Mouse (Mus musculus) hindbrain, embryonic 11.5 days (tissue): Measurements from ENCODE around the gene Stxbp2. TPM values are rescaled to one million over a fixed set of nuclear protein-coding genes. Genes with fewer than 3 reads are reported as not detected.
A peak's percentile ranks its signal among the peaks of the same experiment; 100 is the strongest.
"Not testable (repeated sequence)": the region's sequence is repeated elsewhere in the genome, so short reads cannot be mapped to it uniquely, and the experiment has no call there.

Experiments used
- ATAC-seq: fragments of 200-750 bp; cut with Nextera tagmentation; 2 replicates; pipeline ENCODE4 v1.8.0; 2017; ENCODE audit warnings: mild to moderate bottlenecking, moderate TSS enrichment, moderate library complexity; ENCODE audit not compliant: low FRiP score
- DNase-seq: peaks from one replicate; pipeline ENCODE4 v3.0.0-alpha.2; 2015; ENCODE audit warnings: low spot score
- H3K27ac ChIP-seq: fragments of 300-500 bp; sonication (generic); 2 replicates; pipeline ENCODE4 v1.5.1; 2014; ENCODE audit warnings: mild to moderate bottlenecking, low read depth, low read length
- H3K27me3 ChIP-seq: fragments of 300-500 bp; sonication (generic); 2 replicates; pipeline ENCODE4 v1.6.1; 2014; ENCODE audit warnings: mild to moderate bottlenecking, low read length, moderate library complexity, mixed read lengths; ENCODE audit not compliant: control insufficient read depth, insufficient read depth
- H3K36me3 ChIP-seq: fragments of 300-500 bp; sonication (generic); 2 replicates; pipeline ENCODE4 v1.6.1; 2014; ENCODE audit warnings: mild to moderate bottlenecking, low read length, moderate library complexity, mixed read lengths; ENCODE audit not compliant: control insufficient read depth, insufficient read depth
- H3K4me1 ChIP-seq: fragments of 300-500 bp; sonication (generic); replicated peaks from 2 replicates; pipeline ENCODE4 v1.6.1; 2014; ENCODE audit warnings: low read length, mixed read lengths; ENCODE audit not compliant: control insufficient read depth, insufficient read depth
- H3K4me2 ChIP-seq: fragments of 300-500 bp; sonication (generic); replicated peaks from 2 replicates; pipeline ENCODE4 v1.6.1; 2014; ENCODE audit warnings: mild to moderate bottlenecking, low read depth, low read length
- H3K4me3 ChIP-seq: fragments of 300-500 bp; sonication (generic); 2 replicates; pipeline ENCODE4 v1.5.1; 2014; ENCODE audit warnings: low read depth, low read length
- H3K9ac ChIP-seq: fragments of 300-500 bp; sonication (generic); 2 replicates; pipeline ENCODE4 v1.6.1; 2014; ENCODE audit warnings: low read depth, low read length
- H3K9me3 ChIP-seq: fragments of 300-500 bp; sonication (generic); 2 replicates; pipeline ENCODE4 v1.6.1; 2016; ENCODE audit warnings: low read length; ENCODE audit not compliant: control insufficient read depth
- WGBS: fragments of 180-500 bp; shearing (Covaris S2); extraction: QIAGEN DNeasy Blood & Tissue Kit; methylation state at CpG from one replicate; pipeline ENCODE4 v1.1.7; 2014; 5-methylcytosine and 5-hydroxymethylcytosine counted together
- polyA plus RNA-seq: library from polyadenylated mRNA; unstranded; fragments of >200 nt; fragmentation: Nextera tagmentation; extraction: Ambion mirVana; gene quantifications from 2 replicates; pipeline ENCODE4 v1.2.1, GENCODE M21; 2014

Gene Stxbp2
- polyA plus RNA-seq: 23.6 and 24.9 TPM in 2 replicates

- Histone ChIP-seq H3K4me3 (peak within 1 kb of the TSS; percentile 52), H3K9ac (peak within 1 kb of the TSS; percentile 55; the same call in 1 of the 2 replicates), H3K4me1 (no peaks in the 10 kb centered on the region), H3K9me3 (no peaks in the 10 kb centered on the region), H3K27me3 (no peaks in the 10 kb centered on the region; the same call in 1 of the 2 replicates), H3K27ac (no peak within 1 kb of the TSS), H3K4me2 (peak within 1 kb of the TSS; percentile 87), H3K36me3 (no peaks in the 10 kb centered on the region)
- peak; percentile 75 for ATAC-seq
- WGBS: 7% methylated on average over 47 of the region's 47 CpGs
- peak; percentile 67 for DNase-seq
These were observed at the start of gene Stxbp2 for GRCm38 (mm10) chr8:3630647-3631477. TSS of gene Stxbp2 (plus strand) at chr8:3630955.

- H3K4me1 ChIP-seq, ATAC-seq, H3K27ac ChIP-seq, H3K4me2 ChIP-seq, H3K9ac ChIP-seq, H3K9me3 ChIP-seq, DNase-seq, H3K36me3 ChIP-seq, H3K27me3 ChIP-seq, H3K4me3 ChIP-seq: not testable (repeated sequence)
- 85% methylated on average over 1 of the region's 3 CpGs for WGBS
These were observed 48.8 kb upstream of the Stxbp2 start for GRCm38 (mm10) chr8:3581961-3582360.

GRCm38 (mm10) chr8:3586452-3586851 lies 44.3 kb upstream of the Stxbp2 start:
- H3K4me3 ChIP-seq: no peak overlapping the region
- DNase-seq (no peak), ATAC-seq (no peak)
- WGBS: 93% methylated on average over 2 of the region's 2 CpGs
- no peaks in the 10 kb centered on the region for H3K9me3 ChIP-seq
- no peaks in the 10 kb centered on the region for H3K27me3 ChIP-seq
- no peak overlapping the region for H3K27ac ChIP-seq
- no peaks in the 10 kb centered on the region for H3K4me1 ChIP-seq
- no peak overlapping the region for H3K4me2 ChIP-seq
- H3K9ac ChIP-seq: no peak overlapping the region
- H3K36me3 ChIP-seq: no peaks in the 10 kb centered on the region

- DNase-seq (no peak), ATAC-seq (no peak)
- Histone ChIP-seq H3K36me3 (no peaks in the 10 kb centered on the region), H3K4me1 (no peaks in the 10 kb centered on the region), H3K9ac (peak within 1 kb of the TSS; percentile 88), H3K27me3 (no peaks in the 10 kb centered on the region), H3K4me3 (peak within 1 kb of the TSS; percentile 85), H3K4me2 (peak within 1 kb of the TSS; percentile 88), H3K27ac (peak within 1 kb of the TSS; percentile 65), H3K9me3 (no peaks in the 10 kb centered on the region)
- 8% methylated on average over 5 of the region's 7 CpGs for WGBS
These were observed 43.8 kb upstream of the Stxbp2 start, which contains the start of gene Camsap3 for GRCm38 (mm10) chr8:3586993-3587390. TSS of gene Camsap3 (plus strand) at chr8:3587293.

GRCm38 (mm10) chr8:3587391-3588257 lies 43.1 kb upstream of the Stxbp2 start:
- Histone ChIP-seq H3K4me2 (peak overlapping the region; percentile 88), H3K36me3 (no peaks in the 10 kb centered on the region), H3K27ac (peak overlapping the region; percentile 65), H3K9ac (peak overlapping the region; percentile 88), H3K4me1 (no peaks in the 10 kb centered on the region), H3K9me3 (no peaks in the 10 kb centered on the region), H3K27me3 (no peaks in the 10 kb centered on the region), H3K4me3 (peak overlapping the region; percentile 85)
- DNase-seq (peak; percentile 73), ATAC-seq (peak; percentile 75)
- under 1% methylated on average over 57 of the region's 77 CpGs for WGBS

GRCm38 (mm10) chr8:3588258-3588633 lies 42.5 kb upstream of the Stxbp2 start:
- peak; percentile 73 for ATAC-seq
- no peaks in the 10 kb centered on the region for H3K4me1 ChIP-seq
- peak; percentile 56 for DNase-seq
- peak overlapping the region; percentile 85 for H3K4me3 ChIP-seq
- H3K4me2 ChIP-seq: peak overlapping the region; percentile 88
- H3K9me3 ChIP-seq: no peaks in the 10 kb centered on the region
- H3K9ac ChIP-seq: peak overlapping the region; percentile 88
- 6% methylated on average over 10 of the region's 11 CpGs for WGBS
- no peaks in the 10 kb centered on the region for H3K27me3 ChIP-seq
- no peaks in the 10 kb centered on the region for H3K36me3 ChIP-seq
- peak overlapping the region; percentile 65; the same call in 1 of the 2 replicates for H3K27ac ChIP-seq

GRCm38 (mm10) chr8:3593470-3593869 lies 37.3 kb upstream of the Stxbp2 start:
- Histone ChIP-seq H3K4me2 (no peak overlapping the region), H3K27ac (no peak overlapping the region), H3K27me3 (no peaks in the 10 kb centered on the region), H3K4me3 (no peak overlapping the region), H3K9ac (no peak overlapping the region), H3K36me3 (no peaks in the 10 kb centered on the region), H3K4me1 (no peaks in the 10 kb centered on the region), H3K9me3 (no peaks in the 10 kb centered on the region)
- DNase-seq (no peak), ATAC-seq (no peak)
- WGBS: 78% methylated on average over 3 of the region's 3 CpGs

GRCm38 (mm10) chr8:3594466-3594865 lies 36.3 kb upstream of the Stxbp2 start:
- DNase-seq (no peak), ATAC-seq (no peak)
- Histone ChIP-seq H3K4me3 (no peak overlapping the region), H3K4me2 (no peak overlapping the region), H3K9me3 (no peaks in the 10 kb centered on the region), H3K4me1 (no peaks in the 10 kb centered on the region), H3K27ac (no peak overlapping the region), H3K36me3 (no peaks in the 10 kb centered on the region), H3K9ac (no peak overlapping the region), H3K27me3 (no peaks in the 10 kb centered on the region)
- WGBS: 88% methylated on average over 2 of the region's 2 CpGs
